Mouse (Mus musculus) kidney, adult 8-10 months (tissue): ENCODE data around the gene Zkscan2.

ENCODE experiments used
- DNase-seq, 2 experiments: peaks; one replicate each; pipeline ENCODE4 v3.0.0; 2022

The Zkscan2 gene

GRCm38 (mm10) chr7:123500239-123501219, at the start of gene Zkscan2:
Gene Zkscan2, minus strand, starts transcription at chr7:123500449.
- DNase-seq = peak; percentile 55

GRCm38 (mm10) chr7:123529190-123529589, 28.9 kb upstream of the Zkscan2 start:
- no peak for DNase-seq

GRCm38 (mm10) chr7:123525761-123526160, 25.5 kb upstream of the Zkscan2 start:
- DNase-seq = no peak

- peak; percentile 37 to 73 for DNase-seq
Measured at GRCm38 (mm10) chr7:123524218-123524861, 24.1 kb upstream of the Zkscan2 start.

- no peak for DNase-seq
Measured at GRCm38 (mm10) chr7:123507946-123508345, 7.7 kb upstream of the Zkscan2 start.

- DNase-seq = peak; percentile 17 to 39
Measured at GRCm38 (mm10) chr7:123503358-123503757, 3.1 kb upstream of the Zkscan2 start.

GRCm38 (mm10) chr7:123499481-123500238, 589 bp downstream of the Zkscan2 start:
- DNase-seq = no peak

- DNase-seq = no peak
Measured at GRCm38 (mm10) chr7:123487703-123488102, 12.5 kb downstream of the Zkscan2 start.

- DNase-seq = no peak
Measured at GRCm38 (mm10) chr7:123467961-123468360, 32.3 kb downstream of the Zkscan2 start.

GRCm38 (mm10) chr7:123465692-123466387, 34.4 kb downstream of the Zkscan2 start:
- peak; percentile 58 to 83 for DNase-seq

- no peak for DNase-seq
Measured at GRCm38 (mm10) chr7:123463569-123463968, 36.7 kb downstream of the Zkscan2 start.

- peak; percentile 81 to 88 for DNase-seq
Measured at GRCm38 (mm10) chr7:123462070-123462501, 38.2 kb downstream of the Zkscan2 start, which contains the start of gene Aqp8. Gene Aqp8, plus strand, starts transcription at chr7:123462291.

- DNase-seq = no peak
Measured at GRCm38 (mm10) chr7:123461316-123461715, 38.9 kb downstream of the Zkscan2 start.

GRCm38 (mm10) chr7:123459247-123459646, 41.0 kb downstream of the Zkscan2 start:
- DNase-seq = no peak

GRCm38 (mm10) chr7:123458309-123458708, 41.9 kb downstream of the Zkscan2 start:
- DNase-seq = no peak

- no peak for DNase-seq
Measured at GRCm38 (mm10) chr7:123455088-123455487, 45.2 kb downstream of the Zkscan2 start.

GRCm38 (mm10) chr7:123453066-123453465, 47.2 kb downstream of the Zkscan2 start:
- no peak for DNase-seq

- DNase-seq = peak; percentile 34 to 41
Measured at GRCm38 (mm10) chr7:123452551-123452950, 47.7 kb downstream of the Zkscan2 start.

- no peak for DNase-seq
Measured at GRCm38 (mm10) chr7:123450515-123450914, 49.7 kb downstream of the Zkscan2 start.

- DNase-seq = no peak
Measured at GRCm38 (mm10) chr7:123449676-123450075, 50.6 kb downstream of the Zkscan2 start.

- DNase-seq = no peak
Measured at GRCm38 (mm10) chr7:123448794-123449193, 51.5 kb downstream of the Zkscan2 start.

- no peak for DNase-seq
Measured at GRCm38 (mm10) chr7:123442079-123442478, 58.2 kb downstream of the Zkscan2 start.
